Comparison of ENCODE assay signal across 8 mouse cellular contexts in the genomic region with DNA sequence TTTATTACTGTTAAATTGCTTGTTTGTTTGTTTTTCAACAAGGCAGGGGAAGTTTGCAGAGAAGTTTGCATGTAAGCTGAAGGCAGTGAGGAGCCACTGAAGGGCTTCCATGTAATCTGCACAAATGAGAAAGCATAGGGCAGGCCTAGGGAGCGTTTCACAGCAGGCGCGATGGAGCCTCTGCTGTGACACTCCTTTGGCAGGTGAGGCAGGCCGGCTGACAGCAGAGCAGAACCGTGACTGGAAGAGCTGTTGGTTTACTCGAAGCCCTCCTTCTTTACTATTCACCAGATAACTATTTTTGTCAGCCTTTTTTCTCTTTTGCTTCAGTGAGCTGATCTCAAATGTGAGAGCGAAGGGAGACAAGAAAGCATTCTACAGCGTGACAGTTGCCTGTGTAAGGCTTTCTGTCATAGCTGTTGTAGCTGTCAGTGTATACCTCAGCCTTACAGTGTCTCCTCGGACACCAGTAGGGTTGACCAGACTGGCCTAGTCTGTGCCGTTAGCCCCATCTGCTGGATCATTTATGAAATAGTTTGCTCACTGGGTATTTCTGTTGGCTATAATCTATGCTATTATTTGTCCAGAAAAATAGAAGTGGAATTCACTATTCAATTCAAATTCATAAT.
A peak's percentile ranks its signal among the peaks of the same experiment; 100 is the strongest.
DNase-seq lines count a peak whose midpoint lies in the region; ATAC-seq and TF ChIP-seq lines count a peak whose summit lies in the region.

No protein-coding gene starts in this region.

- H3K27me3 ChIP-seq in G1E (ENCODE audit: insufficient read depth, low read length): no peaks in the 10 kb centered on the region
- no peaks in the 10 kb centered on the region for H3K27me3 ChIP-seq in heart, embryonic 16.5 days (ENCODE audit: control insufficient read depth, insufficient read depth, low read length)
- no peaks in the 10 kb centered on the region for H3K27me3 ChIP-seq in lung, postnatal 0 days (replicated peaks; ENCODE audit: insufficient read depth, low read length)

- H3K9ac ChIP-seq in heart, embryonic 16.5 days (ENCODE audit: low read length): no peak overlapping the region
- no peak overlapping the region for H3K9ac ChIP-seq in lung, postnatal 0 days (replicated peaks; ENCODE audit: low read depth)

- no peak overlapping the region for H3K4me3 ChIP-seq in G1E (ENCODE audit: low read depth, low read length)
- no peak overlapping the region for H3K4me3 ChIP-seq in heart, embryonic 16.5 days (ENCODE audit: low read length)
- no peak overlapping the region for H3K4me3 ChIP-seq in lung, postnatal 0 days (ENCODE audit: low read depth, low read length)

- TF ChIP-seq CTCF in G1E (IDR thresholded peaks at IDR 0.05; ENCODE audit: low read depth, low read length): no peak
- TF ChIP-seq CTCF in lung, postnatal 0 days (IDR thresholded peaks at IDR 0.05): peak; percentile 80

- peak; percentile 49; the same call in 1 of the 2 replicates for ATAC-seq in G1E (ENCODE audit: extremely low read depth, insufficient number of reproducible peaks, low FRiP score, poor library complexity, severe bottlenecking)
- peak; percentile 52; the same call in 1 of the 2 replicates for ATAC-seq in heart, embryonic 16.5 days (replicated peaks; ENCODE audit: extremely low read depth, insufficient read depth, low FRiP score)
- peak; percentile 65 for ATAC-seq in lung, postnatal 0 days

- no peak overlapping the region for H3K27ac ChIP-seq in heart, embryonic 16.5 days (ENCODE audit: low read length)
- H3K27ac ChIP-seq in lung, postnatal 0 days (ENCODE audit: low read length): no peak overlapping the region

- TF ChIP-seq EP300 in lung, postnatal 0 days (IDR thresholded peaks at IDR 0.05): no peak

- no peaks in the 10 kb centered on the region for H3K9me3 ChIP-seq in G1E (replicated peaks)
- no peaks in the 10 kb centered on the region for H3K9me3 ChIP-seq in heart, embryonic 16.5 days (replicated peaks; ENCODE audit: control insufficient read depth, low read length)
- no peaks in the 10 kb centered on the region for H3K9me3 ChIP-seq in lung, postnatal 0 days (ENCODE audit: low read length)

- H3K36me3 ChIP-seq in G1E (replicated peaks): peaks cover 44% of the 10 kb centered on the region
- H3K36me3 ChIP-seq in heart, embryonic 16.5 days (ENCODE audit: control insufficient read depth, insufficient read depth): peaks cover 3% of the 10 kb centered on the region; the same call in 1 of the 2 replicates
- H3K36me3 ChIP-seq in lung, postnatal 0 days (ENCODE audit: insufficient read depth, low read length): peaks cover 3% of the 10 kb centered on the region; the same call in 1 of the 2 replicates

- no peaks in the 10 kb centered on the region for H3K4me1 ChIP-seq in G1E (ENCODE audit: insufficient read depth, low read depth, low read length)
- H3K4me1 ChIP-seq in heart, embryonic 16.5 days (ENCODE audit: control insufficient read depth, insufficient read depth, low read length): no peaks in the 10 kb centered on the region
- H3K4me1 ChIP-seq in lung, postnatal 0 days (ENCODE audit: insufficient read depth, low read depth, low read length): no peaks in the 10 kb centered on the region

- 48% methylated on average over 10 of the region's 10 CpGs for WGBS in heart, embryonic 16.5 days
- 48% methylated on average over 10 of the region's 10 CpGs for WGBS in lung, postnatal 0 days

- peak; percentile 40 for DNase-seq in adrenal gland, adult 2 months
- no peak for DNase-seq in adrenal gland, adult 8-10 months
- DNase-seq in G1E (ENCODE audit: low spot score): peak; percentile 2
- DNase-seq in cerebellum, adult 8-10 months: peak; percentile 47
- peak; percentile 40 to 48 for DNase-seq in kidney, postnatal 36 days
- peak; percentile 72 for DNase-seq in lung, postnatal 0 days (ENCODE audit: low spot score)
- DNase-seq in retina, postnatal 1 day: peak; percentile 74

- no peak overlapping the region for H3K4me2 ChIP-seq in heart, embryonic 16.5 days (ENCODE audit: low read depth, low read length)
- no peak overlapping the region for H3K4me2 ChIP-seq in lung, postnatal 0 days (replicated peaks; ENCODE audit: low read depth, low read length)
